Mouse (Mus musculus): ENCODE measurements around the gene Rfx8. TPM values are rescaled to one million over a fixed set of nuclear protein-coding genes. Genes with fewer than 3 reads are reported as not detected.

Gene Rfx8
- total and polyA plus RNA-seq, 2 experiments = 0.04 to 0.09 TPM

GRCm38 (mm10) chr1:39623106-39623505, 97.7 kb downstream of the Rfx8 start:
- no peak for DNase-seq (ENCODE audit: extremely low read depth, low read depth, low spot score)
- Histone ChIP-seq H3K9ac (ENCODE audit: low read depth, low read length) (no peak overlapping the region), H3K27ac (replicated peaks; ENCODE audit: insufficient read depth, low read depth, low read length) (no peak overlapping the region), H3K36me3 (ENCODE audit: control insufficient read depth, insufficient read depth, low read length) (no peaks in the 10 kb centered on the region), H3K79me2 (ENCODE audit: control insufficient read depth, insufficient read depth, low read length) (no peaks in the 10 kb centered on the region), H3K4me1 (ENCODE audit: control insufficient read depth, insufficient read depth, low read length) (no peaks in the 10 kb centered on the region), H3K4me3 (ENCODE audit: insufficient read depth, low read depth, low read length) (no peak overlapping the region), H3K27me3 (ENCODE audit: control insufficient read depth, insufficient read depth, low read length) (no peaks in the 10 kb centered on the region)
- no peak for TF ChIP-seq POLR2A (IDR thresholded peaks at IDR 0.05; ENCODE audit: extremely low read depth, insufficient read depth, low read length)
- TF ChIP-seq CTCF (IDR thresholded peaks at IDR 0.05; ENCODE audit: low read depth, low read length) = no peak
- 91% methylated on average over 5 of the region's 5 CpGs for WGBS

GRCm38 (mm10) chr1:39618524-39618923, 102.3 kb downstream of the Rfx8 start:
- H3K79me2 ChIP-seq (ENCODE audit: control insufficient read depth, insufficient read depth, low read length) = no peaks in the 10 kb centered on the region
- TF ChIP-seq CTCF (IDR thresholded peaks at IDR 0.05; ENCODE audit: low read depth, low read length) = no peak
- TF ChIP-seq POLR2A (IDR thresholded peaks at IDR 0.05; ENCODE audit: extremely low read depth, insufficient read depth, low read length) = no peak
- no peak for DNase-seq (ENCODE audit: extremely low read depth, low read depth, low spot score)
- WGBS = 66% methylated on average over 8 of the region's 8 CpGs
- H3K4me1 ChIP-seq (ENCODE audit: control insufficient read depth, insufficient read depth, low read length) = peaks cover 2% of the 10 kb centered on the region; the same call in 1 of the 2 replicates
- no peak overlapping the region for H3K4me3 ChIP-seq (ENCODE audit: insufficient read depth, low read depth, low read length)
- no peak overlapping the region for H3K9ac ChIP-seq (ENCODE audit: low read depth, low read length)
- H3K36me3 ChIP-seq (ENCODE audit: control insufficient read depth, insufficient read depth, low read length) = no peaks in the 10 kb centered on the region
- H3K27me3 ChIP-seq (ENCODE audit: control insufficient read depth, insufficient read depth, low read length) = no peaks in the 10 kb centered on the region
- no peak overlapping the region for H3K27ac ChIP-seq (replicated peaks; ENCODE audit: insufficient read depth, low read depth, low read length)

- DNase-seq (ENCODE audit: extremely low read depth, low read depth, low spot score) = no peak
- TF ChIP-seq POLR2A (IDR thresholded peaks at IDR 0.05; ENCODE audit: extremely low read depth, insufficient read depth, low read length) (no peak), CTCF (IDR thresholded peaks at IDR 0.05; ENCODE audit: low read depth, low read length) (no peak)
- Histone ChIP-seq H3K27me3 (ENCODE audit: control insufficient read depth, insufficient read depth, low read length) (no peaks in the 10 kb centered on the region), H3K4me3 (ENCODE audit: insufficient read depth, low read depth, low read length) (no peak overlapping the region), H3K79me2 (ENCODE audit: control insufficient read depth, insufficient read depth, low read length) (no peaks in the 10 kb centered on the region), H3K27ac (replicated peaks; ENCODE audit: insufficient read depth, low read depth, low read length) (no peak overlapping the region), H3K4me1 (ENCODE audit: control insufficient read depth, insufficient read depth, low read length) (peaks cover 13% of the 10 kb centered on the region), H3K9ac (ENCODE audit: low read depth, low read length) (no peak overlapping the region), H3K36me3 (ENCODE audit: control insufficient read depth, insufficient read depth, low read length) (no peaks in the 10 kb centered on the region)
- 71% methylated on average over 6 of the region's 6 CpGs for WGBS
These were observed 105.3 kb downstream of the Rfx8 start for GRCm38 (mm10) chr1:39615526-39615925.

Other genes starting within 250 kb of the Rfx8 start
- gene Tbc1d8, start 242.2 kb downstream of the Rfx8 start, total RNA-seq (2014; rRNA removed) = 7.0 and 12.6 TPM in 2 replicates
- 8.2 and 13.9 TPM in 2 replicates for gene Tbc1d8, start 242.2 kb downstream of the Rfx8 start, polyA plus RNA-seq (2012; rRNA removed)
- gene Cnot11, start 186.0 kb downstream of the Rfx8 start, total RNA-seq (2014; rRNA removed) = 6.8 and 7.7 TPM in 2 replicates
- 9.3 and 9.9 TPM in 2 replicates for gene Cnot11, start 186.0 kb downstream of the Rfx8 start, polyA plus RNA-seq (2012; rRNA removed)
- 83.6 and 84.2 TPM in 2 replicates for gene Rnf149, start 143.6 kb downstream of the Rfx8 start, total RNA-seq (2014; rRNA removed)
- 58.9 and 66.0 TPM in 2 replicates for gene Rnf149, start 143.6 kb downstream of the Rfx8 start, polyA plus RNA-seq (2012; rRNA removed)
- not detected in 2 replicates for gene Creg2, start 69.5 kb downstream of the Rfx8 start, total RNA-seq (2014; rRNA removed)
- gene Creg2, start 69.5 kb downstream of the Rfx8 start, polyA plus RNA-seq (2012; rRNA removed) = not detected in 2 replicates
- gene Gm3646, start 84.3 kb upstream of the Rfx8 start, total RNA-seq (2014; rRNA removed) = not detected in 2 replicates
- gene Gm3646, start 84.3 kb upstream of the Rfx8 start, polyA plus RNA-seq (2012; rRNA removed) = not detected in 2 replicates
- gene Map4k4, start 179.9 kb upstream of the Rfx8 start, total RNA-seq (2014; rRNA removed) = 10.7 and 12.4 TPM in 2 replicates
- 6.3 and 7.2 TPM in 2 replicates for gene Map4k4, start 179.9 kb upstream of the Rfx8 start, polyA plus RNA-seq (2012; rRNA removed)

Data from liver, adult 2 months (tissue).